Mouse (Mus musculus): Measurements from ENCODE around the gene Cdk20.

DNA sequence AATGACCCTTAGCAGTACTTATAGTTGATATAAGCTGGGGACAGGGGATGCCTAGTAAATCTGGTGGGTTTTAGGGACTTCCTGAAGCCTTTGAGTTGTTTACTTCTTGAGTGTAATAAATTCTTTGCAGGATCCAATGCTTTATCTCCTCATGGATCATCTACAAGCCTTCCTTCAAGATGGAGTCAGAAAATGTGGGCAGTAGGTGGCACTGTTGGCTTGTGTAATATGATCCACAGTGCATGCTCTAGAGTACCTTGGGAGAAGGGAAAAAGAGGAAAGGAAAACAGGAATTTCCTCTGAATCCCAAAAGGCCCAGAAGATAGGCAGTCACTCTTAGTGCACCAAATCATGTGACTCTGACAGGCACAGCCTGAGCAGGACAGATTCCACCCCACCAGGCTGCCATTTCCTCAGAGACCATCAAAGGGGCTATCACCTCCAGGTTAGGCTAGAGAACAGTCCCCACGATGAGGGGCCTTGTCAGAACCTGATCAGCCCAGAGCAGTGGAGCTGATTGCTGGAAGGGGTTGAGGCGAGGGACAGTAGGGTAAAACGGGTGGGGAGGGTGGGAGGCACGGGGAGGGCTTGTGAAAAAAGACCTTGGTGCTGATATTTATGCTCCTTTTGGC, 11.3 kb downstream of the Cdk20 start:
- TF ChIP-seq POLR2A (IDR thresholded peaks at IDR 0.05; ENCODE audit: insufficient read depth, low read depth, low read length) (no peak), CTCF (IDR thresholded peaks at IDR 0.05; ENCODE audit: insufficient read depth, low read depth, low read length) (no peak)
